Mouse (Mus musculus) brain, embryonic 14.5 days (tissue): ENCODE data around the gene Acsl5.

ENCODE experiments used
- CTCF ChIP-seq: fragments of 200-500 bp; IDR thresholded peaks from 2 replicates; pipeline ENCODE4 v1.5.1; 2012; ENCODE audit warnings: inconsistent platforms, mild to moderate bottlenecking, moderate library complexity, borderline replicate concordance; ENCODE audit not compliant: insufficient read depth, insufficient read length; ENCODE audit errors: extremely low read depth
- POLR2A ChIP-seq: fragments of 200-500 bp; IDR thresholded peaks from 2 replicates; pipeline ENCODE4 v1.6.1; 2012; ENCODE audit warnings: mild to moderate bottlenecking, inconsistent platforms, borderline replicate concordance; ENCODE audit not compliant: poor library complexity, insufficient read depth, insufficient read length, severe bottlenecking; ENCODE audit errors: extremely low read depth

DNA sequence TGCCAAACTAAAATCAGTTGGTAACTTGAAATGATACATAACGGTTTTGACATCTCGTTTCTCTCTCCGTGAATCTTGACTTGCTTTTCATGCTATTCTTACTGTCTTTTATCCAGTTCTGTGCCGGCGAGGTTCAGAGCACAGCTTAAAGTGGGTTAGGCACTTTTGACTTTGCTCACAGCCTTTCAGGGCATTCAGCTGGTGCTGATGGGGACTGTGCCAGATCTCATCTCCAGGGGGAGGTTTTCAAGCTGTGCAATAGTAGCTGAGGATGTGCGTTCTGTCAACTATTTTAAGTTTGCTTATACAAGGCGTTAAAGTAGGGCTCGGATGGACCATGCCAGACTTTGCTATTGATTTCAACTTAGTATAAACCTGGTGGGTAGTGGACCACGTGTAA, 85.3 kb downstream of the Acsl5 start:
- TF ChIP-seq CTCF (no peak), POLR2A (no peak)
